Mouse (Mus musculus): ENCODE results near the gene Nckap5.

Gene Nckap5

GRCm38 (mm10) chr1:126511835-126512445, 318.7 kb downstream of the Nckap5 start:
- TF ChIP-seq GATA4 (IDR thresholded peaks at IDR 0.05; ENCODE audit: insufficient replicate concordance, low read length), result no peak

GRCm38 (mm10) chr1:126504717-126505116, 325.9 kb downstream of the Nckap5 start:
- no peak for TF ChIP-seq GATA4 (IDR thresholded peaks at IDR 0.05; ENCODE audit: insufficient replicate concordance, low read length)

- TF ChIP-seq GATA4 (IDR thresholded peaks at IDR 0.05; ENCODE audit: insufficient replicate concordance, low read length), result no peak
These were observed 327.9 kb downstream of the Nckap5 start for GRCm38 (mm10) chr1:126502741-126503140.

GRCm38 (mm10) chr1:126496722-126497121, 333.9 kb downstream of the Nckap5 start:
- no peak for TF ChIP-seq GATA4 (IDR thresholded peaks at IDR 0.05; ENCODE audit: insufficient replicate concordance, low read length)

- TF ChIP-seq GATA4 (IDR thresholded peaks at IDR 0.05; ENCODE audit: insufficient replicate concordance, low read length), result no peak
These were observed 338.2 kb downstream of the Nckap5 start for GRCm38 (mm10) chr1:126492206-126493071.

- TF ChIP-seq GATA4 (IDR thresholded peaks at IDR 0.05; ENCODE audit: insufficient replicate concordance, low read length), result no peak
These were observed 339.2 kb downstream of the Nckap5 start for GRCm38 (mm10) chr1:126491412-126491811.

- no peak for TF ChIP-seq GATA4 (IDR thresholded peaks at IDR 0.05; ENCODE audit: insufficient replicate concordance, low read length)
These were observed 340.3 kb downstream of the Nckap5 start for GRCm38 (mm10) chr1:126490256-126490655.

GRCm38 (mm10) chr1:126484664-126485087, 345.9 kb downstream of the Nckap5 start:
- no peak for TF ChIP-seq GATA4 (IDR thresholded peaks at IDR 0.05; ENCODE audit: insufficient replicate concordance, low read length)

GRCm38 (mm10) chr1:126483665-126484064, 346.9 kb downstream of the Nckap5 start:
- no peak for TF ChIP-seq GATA4 (IDR thresholded peaks at IDR 0.05; ENCODE audit: insufficient replicate concordance, low read length)

GRCm38 (mm10) chr1:126481459-126482228, 349.0 kb downstream of the Nckap5 start:
- no peak for TF ChIP-seq GATA4 (IDR thresholded peaks at IDR 0.05; ENCODE audit: insufficient replicate concordance, low read length)

GRCm38 (mm10) chr1:126473044-126473443, 357.6 kb downstream of the Nckap5 start:
- TF ChIP-seq GATA4 (IDR thresholded peaks at IDR 0.05; ENCODE audit: insufficient replicate concordance, low read length), result no peak

- TF ChIP-seq GATA4 (IDR thresholded peaks at IDR 0.05; ENCODE audit: insufficient replicate concordance, low read length), result no peak
These were observed 359.2 kb downstream of the Nckap5 start for GRCm38 (mm10) chr1:126471419-126471818.

- TF ChIP-seq GATA4 (IDR thresholded peaks at IDR 0.05; ENCODE audit: insufficient replicate concordance, low read length), result no peak
These were observed 359.7 kb downstream of the Nckap5 start for GRCm38 (mm10) chr1:126470883-126471282.

- TF ChIP-seq GATA4 (IDR thresholded peaks at IDR 0.05; ENCODE audit: insufficient replicate concordance, low read length), result no peak
These were observed 360.6 kb downstream of the Nckap5 start for GRCm38 (mm10) chr1:126469818-126470544.
